In the genomic region with DNA sequence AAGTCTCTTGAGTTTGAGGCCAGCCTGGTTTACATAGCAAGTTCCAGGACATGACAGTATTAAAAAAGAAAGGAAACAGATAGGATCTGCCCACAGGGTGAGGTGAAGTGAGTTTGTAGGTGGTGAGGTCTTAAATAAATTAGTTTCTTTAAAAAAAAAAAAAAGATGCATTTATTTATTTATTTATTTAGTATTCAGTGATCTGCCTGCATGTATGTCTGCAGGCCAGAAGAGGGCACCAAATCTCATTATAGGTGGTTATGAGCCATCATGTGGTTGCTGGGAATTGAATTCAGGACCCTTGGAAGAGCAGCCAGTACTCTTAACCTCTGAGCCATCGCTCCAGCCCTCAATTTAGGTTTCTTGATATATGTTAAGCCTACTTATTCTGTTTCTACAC, we compare ENCODE assay signal across 20 mouse cellular contexts. TPM values are rescaled to one million over a fixed set of nuclear protein-coding genes. Genes with fewer than 3 reads are reported as not detected.
DNase-seq lines count a peak whose midpoint lies in the region; ATAC-seq and TF ChIP-seq lines count a peak whose summit lies in the region.
"Had no signal": no experiment of that assay in that cellular context is flagged by ENCODE, and none has a peak within 500 bp of the region (broad histone marks: within the 10 kb centered on the region; RNA-seq: fewer than 3 reads in every experiment).

No protein-coding gene starts in this region.

- ATAC-seq in forebrain, postnatal 0 days: no peak
- no peak for ATAC-seq in forebrain, embryonic 11.5 days (replicated peaks; ENCODE audit: low FRiP score)
- ATAC-seq: activated CD4-positive, CD25-positive, alpha-beta regulatory T cell, adult 4 months; hindbrain, embryonic 16.5 days had no signal

- no peaks in the 10 kb centered on the region for H3K27me3 ChIP-seq in forebrain, postnatal 0 days (ENCODE audit: insufficient read depth, low read length)
- no peaks in the 10 kb centered on the region for H3K27me3 ChIP-seq in forebrain, embryonic 11.5 days (ENCODE audit: control insufficient read depth, insufficient read depth, low read length)
- no peaks in the 10 kb centered on the region for H3K27me3 ChIP-seq in splenic B cell, adult 2 months (ENCODE audit: control insufficient read depth, insufficient read depth, low read length, poor library complexity, severe bottlenecking)
- H3K27me3 ChIP-seq: kidney, embryonic 15.5 days; limb, embryonic 15.5 days had no signal

- no peaks in the 10 kb centered on the region for H3K4me1 ChIP-seq in forebrain, postnatal 0 days (ENCODE audit: insufficient read depth)
- H3K4me1 ChIP-seq in forebrain, embryonic 11.5 days (replicated peaks; ENCODE audit: control insufficient read depth, insufficient read depth, low read length): no peaks in the 10 kb centered on the region
- H3K4me1 ChIP-seq: forebrain, embryonic 10.5 days; kidney, embryonic 15.5 days; limb, embryonic 15.5 days had no signal

- peaks cover 51% of the 10 kb centered on the region for H3K36me3 ChIP-seq in forebrain, postnatal 0 days (ENCODE audit: insufficient read depth)
- peaks cover 6% of the 10 kb centered on the region for H3K36me3 ChIP-seq in forebrain, embryonic 11.5 days (ENCODE audit: control insufficient read depth, insufficient read depth, low read length)
- H3K36me3 ChIP-seq in splenic B cell, adult 2 months (ENCODE audit: control insufficient read depth, insufficient read depth, low read length, poor library complexity, severe bottlenecking): peaks cover 20% of the 10 kb centered on the region

- H3K9me3 ChIP-seq in forebrain, postnatal 0 days (ENCODE audit: low read length): no peaks in the 10 kb centered on the region
- no peaks in the 10 kb centered on the region for H3K9me3 ChIP-seq in forebrain, embryonic 11.5 days (ENCODE audit: control insufficient read depth, low read length)
- H3K9me3 ChIP-seq: forebrain, embryonic 10.5 days; kidney, embryonic 15.5 days; limb, embryonic 15.5 days had no signal

- 98% methylated on average over 1 of the region's 1 CpGs for WGBS in forebrain, postnatal 0 days
- 95% methylated on average over 1 of the region's 1 CpGs for WGBS in forebrain, embryonic 11.5 days

- no peak for DNase-seq in forebrain, postnatal 0 days
- DNase-seq in forebrain, embryonic 11.5 days (ENCODE audit: low spot score): no peak
- DNase-seq in layer of hippocampus, adult 2 months (ENCODE audit: low spot score in 2 of 2): no peak
- no peak for DNase-seq in layer of hippocampus, postnatal 36 days
- DNase-seq in retina, postnatal 1 day: peak; percentile 17
- no peak for DNase-seq in retina, embryonic 14.5 days (ENCODE audit: low spot score)
- DNase-seq in splenic B cell, adult 2 months (ENCODE audit: low read depth, low spot score): peak; percentile 42
- DNase-seq in adrenal gland, postnatal 4 days (ENCODE audit: low spot score in 2 of 2): no peak
- DNase-seq: cerebellum, adult 11-12 months; cerebellum, postnatal 36 days; heart, postnatal 14 days; lung, postnatal 36 days; right cerebral cortex, postnatal 4 days; thymus, adult 2 months had no signal

- H3K27ac ChIP-seq in forebrain, postnatal 0 days (ENCODE audit: low read depth, low read length): no peak overlapping the region
- no peak overlapping the region for H3K27ac ChIP-seq in forebrain, embryonic 11.5 days (ENCODE audit: low read depth, low read length)
- no peak overlapping the region for H3K27ac ChIP-seq in layer of hippocampus, adult 2 months
- H3K27ac ChIP-seq: forebrain, embryonic 10.5 days; kidney, embryonic 15.5 days; limb, embryonic 15.5 days had no signal

- peak; percentile 29 for TF ChIP-seq CTCF in forebrain, postnatal 0 days (IDR thresholded peaks at IDR 0.05; ENCODE audit: low read depth)
- TF ChIP-seq CTCF in layer of hippocampus, adult 2 months (conservative IDR thresholded peaks at IDR 0.05): peak; percentile 64

- H3K4me2 ChIP-seq in forebrain, postnatal 0 days (ENCODE audit: low read depth): no peak overlapping the region
- no peak overlapping the region for H3K4me2 ChIP-seq in forebrain, embryonic 11.5 days (ENCODE audit: low read depth, low read length, severe bottlenecking)
- H3K4me2 ChIP-seq: kidney, embryonic 15.5 days; limb, embryonic 15.5 days; midbrain, embryonic 11.5 days had no signal

- no peak overlapping the region for H3K9ac ChIP-seq in forebrain, postnatal 0 days
- no peak overlapping the region for H3K9ac ChIP-seq in forebrain, embryonic 11.5 days (ENCODE audit: low read length)
- H3K9ac ChIP-seq: kidney, embryonic 15.5 days; limb, embryonic 15.5 days had no signal

- H3K4me3 ChIP-seq in forebrain, postnatal 0 days (ENCODE audit: low read depth, low read length): no peak overlapping the region
- no peak overlapping the region for H3K4me3 ChIP-seq in forebrain, embryonic 11.5 days (ENCODE audit: low read depth, low read length)
- H3K4me3 ChIP-seq in layer of hippocampus, adult 2 months: no peak overlapping the region
- H3K4me3 ChIP-seq: forebrain, embryonic 10.5 days; kidney, embryonic 15.5 days; limb, embryonic 15.5 days had no signal

RNA-seq across cellular contexts. Expression of a gene that starts 18.9 kb away (rescaled TPM):
- total RNA-seq in forebrain, postnatal 0 days (2014; rRNA removed): 25.0 and 33.7 TPM in 2 replicates
- 4.7 and 8.0 TPM in 2 replicates for polyA plus RNA-seq in forebrain, postnatal 0 days (2015; fragmentation: Nextera tagmentation; extraction: Ambion mirVana)
- polyA plus RNA-seq in forebrain, embryonic 11.5 days (2014; fragmentation: Nextera tagmentation; extraction: Ambion mirVana): 37.3 and 41.3 TPM in 2 replicates
- total RNA-seq in layer of hippocampus, adult 2 months (2021): 10 to 100 TPM; 30.4 to 33.9 TPM
- 10 to 100 TPM; 31.6 to 44.6 TPM for total RNA-seq in layer of hippocampus, postnatal 36 days (2021)
- 10 to 100 TPM; 34.1 to 39.8 TPM for total RNA-seq in adrenal gland, postnatal 4 days (2021)

RNA-seq across cellular contexts. Expression of a gene that starts 46.7 kb away (rescaled TPM):
- 82.4 and 83.5 TPM in 2 replicates for total RNA-seq in forebrain, postnatal 0 days (2014; rRNA removed)
- 15.8 and 16.8 TPM in 2 replicates for polyA plus RNA-seq in forebrain, postnatal 0 days (2015; fragmentation: Nextera tagmentation; extraction: Ambion mirVana)
- polyA plus RNA-seq in forebrain, embryonic 11.5 days (2014; fragmentation: Nextera tagmentation; extraction: Ambion mirVana): 35.6 and 43.6 TPM in 2 replicates
- total RNA-seq in layer of hippocampus, adult 2 months (2021): 10 to 100 TPM; 45.8 to 55.1 TPM
- total RNA-seq in layer of hippocampus, postnatal 36 days (2021): 10 to 100 TPM; 48.6 to 57.0 TPM
- total RNA-seq in adrenal gland, postnatal 4 days (2021): 10 to 100 TPM; 39.3 to 42.3 TPM

RNA-seq across cellular contexts. Expression of a gene that starts 51.2 kb away (rescaled TPM):
- total RNA-seq in forebrain, postnatal 0 days (2014; rRNA removed): 49.5 and 61.9 TPM in 2 replicates
- 135 and 151 TPM in 2 replicates for polyA plus RNA-seq in forebrain, postnatal 0 days (2015; fragmentation: Nextera tagmentation; extraction: Ambion mirVana)
- 242 and 264 TPM in 2 replicates for polyA plus RNA-seq in forebrain, embryonic 11.5 days (2014; fragmentation: Nextera tagmentation; extraction: Ambion mirVana)
- 100 to 1,000 TPM; 121 to 126 TPM for total RNA-seq in layer of hippocampus, adult 2 months (2021)
- 100 to 1,000 TPM; 152 to 209 TPM for total RNA-seq in layer of hippocampus, postnatal 36 days (2021)
- total RNA-seq in adrenal gland, postnatal 4 days (2021): 100 to 1,000 TPM; 264 to 274 TPM

RNA-seq across cellular contexts. Expression of a gene that starts 51.6 kb away (rescaled TPM):
- 18.6 and 22.7 TPM in 2 replicates for total RNA-seq in forebrain, postnatal 0 days (2014; rRNA removed)
- 1.7 and 3.6 TPM in 2 replicates for polyA plus RNA-seq in forebrain, postnatal 0 days (2015; fragmentation: Nextera tagmentation; extraction: Ambion mirVana)
- polyA plus RNA-seq in forebrain, embryonic 11.5 days (2014; fragmentation: Nextera tagmentation; extraction: Ambion mirVana): 7.8 and 8.0 TPM in 2 replicates
- total RNA-seq in layer of hippocampus, adult 2 months (2021): 10 to 100 TPM; 17.7 to 19.2 TPM
- 10 to 100 TPM; 16.8 to 17.8 TPM for total RNA-seq in layer of hippocampus, postnatal 36 days (2021)
- total RNA-seq in adrenal gland, postnatal 4 days (2021): 10 to 100 TPM; 27.5 to 27.8 TPM

Comparison
In these comparisons a context has a peak if more than half of its experiments do, and no peak if none do; other contexts are left out.
1. DNase-seq: peak in retina, postnatal 1 day (single experiment) and splenic B cell, adult 2 months (single experiment); none in forebrain, postnatal 0 days (single experiment), forebrain, embryonic 11.5 days (single experiment), layer of hippocampus, adult 2 months (0 of 2), layer of hippocampus, postnatal 36 days (0 of 2), retina, embryonic 14.5 days (single experiment) and adrenal gland, postnatal 4 days (0 of 2).